Mouse (Mus musculus): Measurements from ENCODE around the gene Park7. TPM values are rescaled to one million over a fixed set of nuclear protein-coding genes. Genes with fewer than 3 reads are reported as not detected.
A peak's percentile ranks its signal among the peaks of the same experiment; 100 is the strongest.

The Park7 gene
- total RNA-seq (2017), result 177 to 216 TPM (median 190 TPM) in 3 replicates

- ATAC-seq (replicated peaks; ENCODE audit: insufficient number of reproducible peaks, low FRiP score, low TSS enrichment, poor library complexity, severe bottlenecking), result peak; percentile 80
Observed at GRCm38 (mm10) chr4:150914290-150914733, at the start of gene Park7, which contains the start of gene Tnfrsf9. TSS of gene Park7 (minus strand) at chr4:150914437. TSS of gene Tnfrsf9 (plus strand) at chr4:150914562.

DNA sequence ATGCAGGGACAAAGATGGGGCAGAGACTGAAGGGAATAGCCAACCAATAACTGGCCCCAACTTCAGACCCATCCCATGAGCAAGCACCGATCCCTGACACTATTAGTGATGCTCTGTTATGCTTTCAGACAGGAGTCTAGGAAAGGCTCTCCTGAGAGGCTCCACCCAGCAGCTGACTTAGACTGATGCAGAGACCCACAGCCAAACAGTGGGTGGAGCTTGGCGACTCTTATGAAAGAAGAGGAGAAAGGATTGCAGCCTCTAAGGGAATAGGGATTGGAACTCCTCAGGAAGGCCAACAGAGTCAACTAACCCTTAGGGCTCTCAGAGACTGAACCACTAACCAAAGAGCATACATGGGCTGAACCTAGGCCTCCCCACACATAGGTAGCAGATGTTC is 49.5 kb upstream of the Park7 start:
- no peak for ATAC-seq (replicated peaks; ENCODE audit: insufficient number of reproducible peaks, low FRiP score, low TSS enrichment, poor library complexity, severe bottlenecking)

GRCm38 (mm10) chr4:150962231-150962630 is 48.0 kb upstream of the Park7 start:
- ATAC-seq (replicated peaks; ENCODE audit: insufficient number of reproducible peaks, low FRiP score, low TSS enrichment, poor library complexity, severe bottlenecking), result no peak

- no peak for ATAC-seq (replicated peaks; ENCODE audit: insufficient number of reproducible peaks, low FRiP score, low TSS enrichment, poor library complexity, severe bottlenecking)
Observed at GRCm38 (mm10) chr4:150958536-150958935, 44.3 kb upstream of the Park7 start.

GRCm38 (mm10) chr4:150957106-150957458 is 42.8 kb upstream of the Park7 start:
- ATAC-seq (replicated peaks; ENCODE audit: insufficient number of reproducible peaks, low FRiP score, low TSS enrichment, poor library complexity, severe bottlenecking), result no peak

- ATAC-seq (replicated peaks; ENCODE audit: insufficient number of reproducible peaks, low FRiP score, low TSS enrichment, poor library complexity, severe bottlenecking), result no peak
Observed at GRCm38 (mm10) chr4:150956369-150957105, 42.3 kb upstream of the Park7 start.

- no peak for ATAC-seq (replicated peaks; ENCODE audit: insufficient number of reproducible peaks, low FRiP score, low TSS enrichment, poor library complexity, severe bottlenecking)
Observed at GRCm38 (mm10) chr4:150950972-150951371, 36.7 kb upstream of the Park7 start.

GRCm38 (mm10) chr4:150944707-150945106 is 30.5 kb upstream of the Park7 start:
- ATAC-seq (replicated peaks; ENCODE audit: insufficient number of reproducible peaks, low FRiP score, low TSS enrichment, poor library complexity, severe bottlenecking), result no peak

- ATAC-seq (replicated peaks; ENCODE audit: insufficient number of reproducible peaks, low FRiP score, low TSS enrichment, poor library complexity, severe bottlenecking), result no peak
Observed at GRCm38 (mm10) chr4:150939991-150940651, 25.9 kb upstream of the Park7 start.

DNA sequence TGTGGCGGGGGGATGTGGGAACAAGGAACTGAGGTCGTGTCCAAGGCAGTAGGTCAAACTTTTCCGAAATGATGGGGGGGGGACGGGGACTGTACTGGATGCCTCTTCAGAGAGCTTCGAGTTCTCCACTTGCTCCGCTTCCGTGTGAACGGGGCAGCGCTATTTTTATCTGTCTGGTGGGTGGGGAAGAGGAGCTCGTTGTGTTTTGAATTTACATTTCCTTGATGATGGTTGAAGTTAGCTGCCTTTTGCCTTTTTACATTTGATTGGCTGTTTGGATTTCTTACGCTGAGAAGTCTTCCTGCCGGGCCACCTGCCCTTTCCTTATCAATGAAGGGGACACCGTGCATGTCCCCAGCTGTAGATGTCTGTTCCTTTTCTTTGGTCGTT is 23.8 kb upstream of the Park7 start:
- no peak for ATAC-seq (replicated peaks; ENCODE audit: insufficient number of reproducible peaks, low FRiP score, low TSS enrichment, poor library complexity, severe bottlenecking)

DNA sequence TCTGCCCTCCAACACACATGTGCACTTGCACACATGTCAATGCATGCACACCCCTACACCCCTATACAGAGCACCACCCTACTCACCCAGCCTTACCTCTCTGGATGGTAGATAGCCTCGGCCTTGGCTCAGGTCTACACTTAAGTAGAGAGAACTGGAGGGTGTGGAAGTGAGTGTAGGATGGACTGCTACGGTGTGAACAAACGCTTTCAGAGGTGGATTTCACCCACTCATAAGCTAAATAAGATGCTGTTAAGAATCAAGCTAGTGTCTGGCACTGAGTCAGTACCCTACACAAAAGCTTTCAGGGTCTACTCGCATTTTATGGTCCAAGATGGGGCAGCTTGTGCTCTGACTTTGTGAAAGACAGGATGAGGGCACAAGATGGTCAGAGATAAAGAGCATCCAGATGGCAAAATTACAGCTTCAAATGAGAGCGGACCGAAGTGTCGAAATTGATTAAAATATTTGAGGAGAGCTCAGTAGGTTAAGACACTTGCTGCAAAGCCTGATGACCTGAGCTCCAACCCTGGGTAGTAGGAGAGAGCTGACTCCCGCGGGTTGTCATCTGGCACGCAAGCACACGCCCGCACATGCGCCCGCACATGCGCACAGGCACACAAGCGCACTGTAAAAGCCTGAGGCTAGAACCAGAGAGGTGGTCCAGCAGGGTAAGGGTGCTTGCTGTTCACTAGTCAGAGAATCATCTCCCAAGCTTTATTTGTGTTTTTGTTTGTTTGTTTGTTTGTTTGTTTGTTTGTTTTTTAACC is 23.2 kb upstream of the Park7 start:
- ATAC-seq (replicated peaks; ENCODE audit: insufficient number of reproducible peaks, low FRiP score, low TSS enrichment, poor library complexity, severe bottlenecking), result no peak

DNA sequence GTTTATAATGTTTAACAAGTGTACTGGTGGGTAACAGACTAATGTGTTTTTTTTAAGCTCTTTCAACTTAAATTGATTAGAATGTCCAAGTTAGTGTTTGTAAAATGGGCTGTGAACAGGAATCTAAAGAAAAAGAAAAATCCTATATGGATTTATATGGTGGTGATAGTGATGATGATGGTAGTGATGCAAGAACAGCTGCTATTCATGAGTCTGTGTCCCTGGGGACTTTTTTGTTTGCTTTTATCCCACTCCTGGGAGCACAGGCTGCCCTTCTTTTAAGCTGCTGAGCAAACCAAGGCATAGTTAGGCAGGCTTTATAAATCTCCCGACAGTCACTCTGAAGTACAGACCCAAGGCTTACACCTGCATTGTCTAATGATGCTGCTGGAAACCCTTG is 19.3 kb upstream of the Park7 start:
- no peak for ATAC-seq (replicated peaks; ENCODE audit: insufficient number of reproducible peaks, low FRiP score, low TSS enrichment, poor library complexity, severe bottlenecking)

GRCm38 (mm10) chr4:150927789-150928188 is 13.6 kb upstream of the Park7 start:
- peak; percentile 37 for ATAC-seq (replicated peaks; ENCODE audit: insufficient number of reproducible peaks, low FRiP score, low TSS enrichment, poor library complexity, severe bottlenecking)

DNA sequence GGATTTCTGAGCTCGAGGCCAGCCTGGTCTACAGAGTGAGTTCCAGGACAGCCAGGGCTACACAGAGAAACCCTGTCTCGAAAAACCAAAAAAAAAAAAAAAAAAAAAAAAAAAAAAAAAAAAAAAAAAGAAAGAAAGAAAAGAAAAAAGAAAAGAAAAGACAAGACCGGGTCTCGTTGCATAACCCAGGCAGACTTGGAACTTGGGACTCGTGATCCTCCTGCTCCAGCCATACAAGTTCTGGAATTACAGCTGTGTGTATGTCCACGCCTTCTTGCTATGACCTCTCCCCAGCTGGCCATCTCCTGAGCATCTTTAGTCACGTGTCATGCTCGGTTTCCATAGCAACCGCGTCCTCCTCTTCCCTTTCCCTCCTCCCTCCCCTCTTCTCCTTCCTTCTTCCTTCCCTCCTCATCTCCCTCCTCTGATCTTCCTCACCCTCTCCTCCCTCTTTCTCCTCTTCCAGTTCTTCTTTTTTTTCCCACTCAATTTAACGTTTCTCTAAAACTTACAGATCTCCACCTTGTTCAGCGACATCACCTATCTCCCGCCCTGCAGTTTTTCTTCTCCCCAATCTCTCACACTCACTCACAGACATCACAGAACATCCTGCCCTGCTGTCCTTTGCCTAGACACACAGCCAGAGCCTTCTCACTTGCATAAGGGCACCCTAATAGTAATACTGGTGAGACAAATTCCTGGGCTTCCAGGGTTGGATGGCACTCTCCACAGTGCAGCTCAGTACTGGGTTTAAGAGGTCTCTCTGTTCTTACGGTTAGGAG is 12.9 kb upstream of the Park7 start:
- ATAC-seq (replicated peaks; ENCODE audit: insufficient number of reproducible peaks, low FRiP score, low TSS enrichment, poor library complexity, severe bottlenecking), result no peak

DNA sequence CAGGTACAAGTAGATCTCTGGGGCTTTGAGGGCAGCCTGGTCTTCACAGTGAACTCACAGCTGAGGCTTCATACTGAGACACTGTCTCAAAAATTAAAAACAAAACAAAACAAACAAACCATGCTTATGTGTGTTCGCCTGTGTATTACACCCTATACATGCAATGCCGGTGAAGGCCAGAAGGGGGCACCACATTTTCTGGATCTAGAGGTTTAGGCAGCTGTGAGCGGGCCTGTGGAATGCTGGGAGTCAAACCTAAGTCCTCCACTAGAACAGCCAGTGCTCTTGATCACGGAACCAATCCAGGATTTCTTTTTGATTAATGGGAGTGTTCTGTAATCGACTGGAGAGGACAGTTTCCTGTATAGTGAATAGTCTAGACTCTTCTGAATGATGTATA is 11.7 kb upstream of the Park7 start:
- no peak for ATAC-seq (replicated peaks; ENCODE audit: insufficient number of reproducible peaks, low FRiP score, low TSS enrichment, poor library complexity, severe bottlenecking)

- 0 out of 2 replicates have a peak, but pooled peaks have one; percentile 6 for ATAC-seq (replicated peaks; ENCODE audit: insufficient number of reproducible peaks, low FRiP score, low TSS enrichment, poor library complexity, severe bottlenecking)
Observed at GRCm38 (mm10) chr4:150924936-150925335, 10.7 kb upstream of the Park7 start.

DNA sequence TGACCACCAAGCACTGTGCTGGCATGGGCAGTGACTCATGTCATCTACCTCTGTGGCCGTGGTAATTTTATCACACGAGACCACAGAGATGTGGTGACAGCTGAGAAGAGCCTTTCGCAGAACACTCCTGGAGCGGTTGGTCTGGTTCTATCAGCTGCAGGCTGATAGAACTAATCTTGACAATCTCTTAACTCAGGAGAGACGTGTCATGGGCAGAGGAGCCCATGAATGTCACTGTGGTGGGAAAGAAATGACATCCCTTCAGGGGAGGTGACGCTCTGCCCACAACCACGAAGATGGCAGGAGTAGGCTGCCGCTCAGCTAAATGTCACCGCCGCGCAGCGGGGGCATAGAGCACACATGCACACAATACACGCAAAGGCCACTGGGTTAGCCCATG is 10.1 kb upstream of the Park7 start:
- peak; percentile 69 for ATAC-seq (replicated peaks; ENCODE audit: insufficient number of reproducible peaks, low FRiP score, low TSS enrichment, poor library complexity, severe bottlenecking)

- no peak for ATAC-seq (replicated peaks; ENCODE audit: insufficient number of reproducible peaks, low FRiP score, low TSS enrichment, poor library complexity, severe bottlenecking)
Observed at GRCm38 (mm10) chr4:150921206-150921605, 7.0 kb upstream of the Park7 start.
